Mouse (Mus musculus) Patski (cell line): ENCODE measurements around the gene Trrap. TPM values are rescaled to one million over a fixed set of nuclear protein-coding genes. Genes with fewer than 3 reads are reported as not detected.

Experiments
- ATAC-seq: fragments of 100-300 bp; one replicate; pipeline ENCODE4 v1.8.0; 2021
- CTCF ChIA-PET: fragments of 350-600 bp; sonication (Branson Sonifier 250); formaldehyde crosslinking; loops from one replicate; lab custom pipeline; 2022; ENCODE audit warnings: inconsistent platforms; lab: Charles Lee
- POLR2A ChIA-PET: fragments of 350-600 bp; sonication (Branson Sonifier 250); formaldehyde crosslinking; loops from one replicate; lab custom pipeline; 2022; ENCODE audit warnings: antibody characterized with exemption, inconsistent platforms; lab: Charles Lee
- DNase-seq: peaks from one replicate; pipeline ENCODE4 v3.0.0-alpha.2; 2011; ENCODE audit warnings: low read depth, low spot score
- H3K27me3 ChIP-seq: fragments of 371-371 bp; one replicate; pipeline ENCODE4 v1.5.1; 2021
- CTCF ChIP-seq: fragments of 100-300 bp; IDR thresholded peaks from one replicate; pipeline ENCODE4 v1.5.1; 2021
- in situ Hi-C: fragments of 300-500 bp; cut with MboI; formaldehyde crosslinking; loops from 3 replicates; pipeline ENCODE4 v1.11.1; 2018; ENCODE audit warnings: low pct_unique_long_range_greater_than_20kb, mixed read lengths
- polyA plus RNA-seq: library from polyadenylated mRNA; unstranded; gene quantifications from one replicate; pipeline ENCODE4 v1.2.3, GENCODE M21; 2021

Trrap gene
- polyA plus RNA-seq, 1 experiment from 2014 or later: 76.0 TPM

DNA sequence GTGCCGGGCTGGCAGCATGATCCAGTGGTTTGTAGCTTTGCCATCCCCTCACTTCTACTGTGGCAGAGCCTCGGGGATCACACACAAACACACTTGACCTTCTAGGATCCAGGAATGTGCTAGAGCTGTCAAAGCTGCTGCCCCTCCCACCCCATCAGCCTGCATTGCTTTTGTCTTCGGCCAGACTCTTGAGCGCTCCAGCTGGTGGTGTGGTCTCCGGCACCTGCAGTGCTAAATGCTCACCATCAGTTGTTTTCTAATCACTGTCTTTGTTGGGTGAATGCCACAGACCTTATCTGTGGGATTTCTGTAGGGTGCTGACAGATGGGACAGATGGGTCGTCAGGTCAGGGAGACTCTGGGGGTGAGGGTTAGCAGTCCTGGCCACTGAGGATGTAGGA lies 88.4 kb downstream of the Trrap start:
- no peak for DNase-seq
- H3K27me3 ChIP-seq: no peaks in the 10 kb centered on the region
- ChIA-PET CTCF (interaction anchor here (1.3 kb wide), 1 partner anchor 20 kb away, joined by 3 read pairs; no protein-coding TSS in a partner anchor), POLR2A (no interaction called here)
- no peak for ATAC-seq
- in situ Hi-C loops: no loop called here
- no peak for TF ChIP-seq CTCF

GRCm38 (mm10) chr5:144858527-144858926 lies 91.0 kb downstream of the Trrap start:
- DNase-seq (no peak), ATAC-seq (no peak)
- H3K27me3 ChIP-seq: no peaks in the 10 kb centered on the region
- TF ChIP-seq CTCF: no peak
- POLR2A ChIA-PET: no interaction called here
- in situ Hi-C loops: no loop called here
- CTCF ChIA-PET: no interaction called here

GRCm38 (mm10) chr5:144859284-144859683 lies 91.8 kb downstream of the Trrap start:
- in situ Hi-C loops: no loop called here
- DNase-seq: no peak
- CTCF ChIA-PET: interaction anchor here (1.6 kb wide), 1 partner anchor 129 kb away, joined by 5 read pairs; no protein-coding TSS in a partner anchor

DNA sequence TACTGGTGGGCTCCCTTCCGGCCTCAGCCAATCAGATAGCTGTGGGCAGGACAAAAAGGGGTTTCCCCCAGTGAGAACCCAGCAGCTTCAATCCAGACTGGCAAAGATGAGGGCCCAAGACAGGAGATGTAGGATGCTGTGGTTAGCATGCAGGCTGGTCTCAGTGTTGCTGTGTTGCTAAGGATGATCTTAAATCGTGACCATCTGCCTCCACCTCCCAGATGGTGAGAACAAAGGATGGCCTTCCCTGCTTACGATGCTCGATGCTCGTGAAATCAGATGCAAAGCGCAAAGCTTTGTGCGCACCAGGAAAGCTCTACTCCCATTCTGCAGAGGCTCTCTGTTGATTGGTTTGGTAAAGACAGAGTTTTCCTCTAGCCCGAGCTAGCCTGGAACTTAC lies 93.4 kb downstream of the Trrap start:
- DNase-seq (no peak), ATAC-seq (no peak)
- no peaks in the 10 kb centered on the region for H3K27me3 ChIP-seq
- ChIA-PET CTCF (interaction anchor here (1.1 to 1.6 kb wide), 3 partner anchors 12 to 128 kb away, joined by 3 to 5 read pairs (median 4); no protein-coding TSS in a partner anchor), POLR2A (no interaction called here)
- TF ChIP-seq CTCF: no peak
- in situ Hi-C loops: no loop called here

More at GRCm38 (mm10) chr5:144859284-144859683, 91.8 kb downstream of the Trrap start:
- TF ChIP-seq CTCF: no peak
- no peak for ATAC-seq
- POLR2A ChIA-PET: no interaction called here
- no peaks in the 10 kb centered on the region for H3K27me3 ChIP-seq

DNA sequence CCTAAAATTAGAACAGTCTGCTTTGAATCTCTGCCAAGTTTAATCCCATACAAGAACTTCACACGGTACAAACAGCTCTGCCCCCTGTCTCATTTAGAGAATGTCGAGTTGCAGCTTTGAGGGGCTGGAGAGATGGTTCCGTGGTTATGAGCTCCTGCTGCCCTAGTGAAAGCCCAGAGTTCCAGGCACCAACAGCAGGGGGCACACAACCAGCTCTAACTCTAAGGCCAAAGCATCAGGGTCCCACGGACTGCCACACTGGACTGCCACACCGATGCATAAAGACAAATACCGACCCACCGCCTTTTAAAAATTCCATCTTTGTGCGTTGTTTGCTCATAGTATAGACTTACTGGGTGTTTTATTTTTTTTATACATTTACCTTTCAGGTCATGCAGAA lies 99.4 kb downstream of the Trrap start:
- CTCF ChIA-PET: interaction anchor here (0.6 to 2.2 kb wide), 7 partner anchors 9 to 122 kb away, joined by 3 to 11 read pairs (median 3); no protein-coding TSS in a partner anchor
- in situ Hi-C loops: no loop called here
- TF ChIP-seq CTCF: no peak
- no peaks in the 10 kb centered on the region for H3K27me3 ChIP-seq
- POLR2A ChIA-PET: interaction anchor here (1.3 kb wide), 1 partner anchor 10 kb away, joined by 5 read pairs; no protein-coding TSS in a partner anchor
- ATAC-seq: no peak
- DNase-seq: no peak

GRCm38 (mm10) chr5:144869466-144869865 lies 101.9 kb downstream of the Trrap start:
- H3K27me3 ChIP-seq: no peaks in the 10 kb centered on the region
- in situ Hi-C loops: no loop called here
- CTCF ChIA-PET: no interaction called here
- POLR2A ChIA-PET: interaction anchor here (1.0 kb wide), 1 partner anchor 16 kb away, joined by 3 read pairs; no protein-coding TSS in a partner anchor
- ATAC-seq (no peak), DNase-seq (no peak)
- TF ChIP-seq CTCF: no peak

DNA sequence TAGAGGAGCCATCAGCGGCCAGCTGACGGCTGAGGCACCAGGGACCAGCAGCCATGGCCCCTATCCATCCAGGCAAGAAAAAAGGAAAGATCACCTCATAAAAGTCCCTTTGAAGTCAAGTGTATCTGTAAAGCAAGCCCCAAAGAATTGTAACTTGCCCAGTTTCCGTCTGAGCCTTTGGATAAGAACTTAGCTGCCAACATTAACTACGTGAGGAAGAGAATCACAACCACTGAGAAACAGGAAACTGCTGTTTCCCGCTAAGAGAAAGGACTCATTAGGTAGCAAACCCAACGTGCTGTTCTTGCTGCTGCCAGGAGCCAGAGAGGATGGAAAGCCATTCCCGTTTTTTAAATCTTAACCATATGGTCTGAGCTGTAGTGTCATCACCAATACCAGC lies 103.2 kb downstream of the Trrap start:
- ChIA-PET POLR2A (no interaction called here), CTCF (interaction anchor here (1.5 to 7.4 kb wide), 3 partner anchors 19 to 118 kb away, joined by 4 to 40 read pairs (median 17); no protein-coding TSS in a partner anchor)
- ATAC-seq: no peak
- TF ChIP-seq CTCF: no peak
- no peaks in the 10 kb centered on the region for H3K27me3 ChIP-seq
- in situ Hi-C loops: no loop called here
- DNase-seq: no peak

GRCm38 (mm10) chr5:144871775-144872174 lies 104.2 kb downstream of the Trrap start:
- no peaks in the 10 kb centered on the region for H3K27me3 ChIP-seq
- ATAC-seq (no peak), DNase-seq (no peak)
- ChIA-PET CTCF (interaction anchor here (0.8 to 7.4 kb wide), 4 partner anchors 12 to 117 kb away, joined by 3 to 40 read pairs (median 10); no protein-coding TSS in a partner anchor), POLR2A (interaction anchor here (0.6 kb wide), 1 partner anchor 37 kb away, joined by 4 read pairs; no protein-coding TSS in a partner anchor)
- in situ Hi-C loops: no loop called here
- no peak for TF ChIP-seq CTCF

DNA sequence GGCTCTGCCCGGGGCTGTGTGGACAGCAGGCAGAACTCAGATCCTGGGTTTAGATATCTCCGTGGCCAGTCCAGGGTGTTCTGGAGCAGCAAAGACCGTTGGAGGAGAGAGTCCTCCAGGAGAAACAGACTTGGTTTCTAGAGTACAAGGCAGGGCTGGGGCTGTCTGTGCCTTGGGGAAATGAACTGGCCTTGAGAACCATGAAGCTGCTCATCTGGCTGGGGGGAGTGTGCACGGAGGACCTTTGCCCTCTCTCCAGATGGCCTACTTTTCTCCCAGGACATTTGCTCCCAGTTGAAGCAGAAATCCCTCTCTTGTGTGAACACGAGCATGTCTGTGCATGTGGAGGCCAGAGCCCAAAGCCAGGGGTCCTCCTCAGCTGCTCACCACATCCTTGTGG lies 104.8 kb downstream of the Trrap start:
- no peak for DNase-seq
- no peaks in the 10 kb centered on the region for H3K27me3 ChIP-seq
- ChIA-PET POLR2A (no interaction called here), CTCF (interaction anchor here (1.0 to 7.4 kb wide), 3 partner anchors 12 to 117 kb away, joined by 4 to 40 read pairs (median 17); no protein-coding TSS in a partner anchor)
- in situ Hi-C loops: no loop called here
- no peak for TF ChIP-seq CTCF
- ATAC-seq: no peak

GRCm38 (mm10) chr5:144872867-144873266 lies 105.3 kb downstream of the Trrap start:
- no peak for ATAC-seq
- no peak for TF ChIP-seq CTCF
- in situ Hi-C loops: no loop called here
- DNase-seq: no peak
- ChIA-PET POLR2A (no interaction called here), CTCF (interaction anchor here (1.0 to 7.4 kb wide), 4 partner anchors 13 to 116 kb away, joined by 3 to 40 read pairs (median 10); no protein-coding TSS in a partner anchor)
- no peaks in the 10 kb centered on the region for H3K27me3 ChIP-seq

DNA sequence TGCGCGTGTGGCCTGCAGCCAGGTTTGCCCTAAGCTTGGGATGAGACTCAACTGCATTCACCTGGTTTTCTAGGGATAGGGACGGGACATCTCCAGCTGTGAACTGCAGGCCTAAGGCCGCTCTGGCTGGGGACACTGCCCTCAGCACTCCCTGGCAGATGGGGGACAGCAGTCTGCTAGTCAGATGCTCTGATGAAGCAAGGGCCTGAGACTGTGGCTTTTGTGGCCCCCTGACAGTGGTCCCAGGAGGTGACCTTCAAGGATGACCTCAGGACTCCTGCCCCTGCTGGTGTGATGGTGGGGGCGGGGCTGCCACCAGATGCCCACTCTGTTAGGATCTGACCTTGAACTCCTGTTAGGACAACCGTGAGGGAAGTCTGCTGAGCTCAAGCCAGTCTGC lies 107.7 kb downstream of the Trrap start:
- CTCF ChIA-PET: interaction anchor here (0.8 to 7.4 kb wide), 23 partner anchors 8 to 191 kb away, joined by 3 to 40 read pairs (median 5); no protein-coding TSS in a partner anchor
- TF ChIP-seq CTCF: no peak
- in situ Hi-C loops: no loop called here
- POLR2A ChIA-PET: interaction anchor here (0.8 to 1.4 kb wide), 4 partner anchors 9 to 188 kb away, joined by 3 to 4 read pairs (median 4); no protein-coding TSS in a partner anchor
- DNase-seq: no peak
- ATAC-seq: no peak
- H3K27me3 ChIP-seq: no peaks in the 10 kb centered on the region
